Mouse (Mus musculus): ENCODE measurements around the gene Map4k1. TPM values are rescaled to one million over a fixed set of nuclear protein-coding genes. Genes with fewer than 3 reads are reported as not detected.

Map4k1 gene
- polyA plus RNA-seq, 1 experiment from 2014 or later = 8.9 TPM

- Histone ChIP-seq H3K9ac (ENCODE audit: low read length) (no peak overlapping the region), H3K4me3 (ENCODE audit: low read length) (no peak overlapping the region)
- WGBS = 72% methylated on average over 7 of the region's 7 CpGs
Observed at GRCm38 (mm10) chr7:29025566-29025965, 43.7 kb downstream of the Map4k1 start.

GRCm38 (mm10) chr7:29026195-29026594 lies 44.3 kb downstream of the Map4k1 start:
- no peak for ATAC-seq (ENCODE audit: low read depth)

More at GRCm38 (mm10) chr7:29025566-29025965, 43.7 kb downstream of the Map4k1 start:
- no peak for ATAC-seq (ENCODE audit: low read depth)
- Histone ChIP-seq H3K27me3 (ENCODE audit: control insufficient read depth, insufficient read depth, low read depth, low read length) (peaks cover 4% of the 10 kb centered on the region), H3K4me2 (ENCODE audit: low read depth, low read length) (no peak overlapping the region), H3K4me1 (replicated peaks; ENCODE audit: control insufficient read depth, insufficient read depth, low read length) (no peaks in the 10 kb centered on the region), H3K9me3 (ENCODE audit: control insufficient read depth, low read length) (no peaks in the 10 kb centered on the region), H3K36me3 (ENCODE audit: control insufficient read depth, insufficient read depth, low read length) (no peaks in the 10 kb centered on the region), H3K27ac (ENCODE audit: low read length) (no peak overlapping the region)

GRCm38 (mm10) chr7:29026811-29027210 lies 45.0 kb downstream of the Map4k1 start:
- WGBS = 59% methylated on average over 4 of the region's 4 CpGs
- no peak overlapping the region for H3K4me2 ChIP-seq (ENCODE audit: low read depth, low read length)
- H3K36me3 ChIP-seq (ENCODE audit: control insufficient read depth, insufficient read depth, low read length) = no peaks in the 10 kb centered on the region
- no peak for ATAC-seq (ENCODE audit: low read depth)
- H3K9ac ChIP-seq (ENCODE audit: low read length) = no peak overlapping the region
- H3K9me3 ChIP-seq (ENCODE audit: control insufficient read depth, low read length) = no peaks in the 10 kb centered on the region
- H3K4me1 ChIP-seq (replicated peaks; ENCODE audit: control insufficient read depth, insufficient read depth, low read length) = no peaks in the 10 kb centered on the region
- H3K27me3 ChIP-seq (ENCODE audit: control insufficient read depth, insufficient read depth, low read depth, low read length) = no peaks in the 10 kb centered on the region
- no peak overlapping the region for H3K27ac ChIP-seq (ENCODE audit: low read length)
- H3K4me3 ChIP-seq (ENCODE audit: low read length) = no peak overlapping the region

More at GRCm38 (mm10) chr7:29026195-29026594, 44.3 kb downstream of the Map4k1 start:
- Histone ChIP-seq H3K4me2 (ENCODE audit: low read depth, low read length) (no peak overlapping the region), H3K4me1 (replicated peaks; ENCODE audit: control insufficient read depth, insufficient read depth, low read length) (no peaks in the 10 kb centered on the region), H3K9ac (ENCODE audit: low read length) (no peak overlapping the region), H3K36me3 (ENCODE audit: control insufficient read depth, insufficient read depth, low read length) (no peaks in the 10 kb centered on the region), H3K27me3 (ENCODE audit: control insufficient read depth, insufficient read depth, low read depth, low read length) (no peaks in the 10 kb centered on the region), H3K27ac (ENCODE audit: low read length) (no peak overlapping the region), H3K9me3 (ENCODE audit: control insufficient read depth, low read length) (no peaks in the 10 kb centered on the region), H3K4me3 (ENCODE audit: low read length) (no peak overlapping the region)
- WGBS = 80% methylated on average over 5 of the region's 5 CpGs

GRCm38 (mm10) chr7:29028761-29029160 lies 46.9 kb downstream of the Map4k1 start:
- no peaks in the 10 kb centered on the region for H3K27me3 ChIP-seq (ENCODE audit: control insufficient read depth, insufficient read depth, low read depth, low read length)
- H3K4me2 ChIP-seq (ENCODE audit: low read depth, low read length) = no peak overlapping the region
- WGBS = 79% methylated on average over 6 of the region's 6 CpGs
- no peak overlapping the region for H3K27ac ChIP-seq (ENCODE audit: low read length)
- H3K4me1 ChIP-seq (replicated peaks; ENCODE audit: control insufficient read depth, insufficient read depth, low read length) = no peaks in the 10 kb centered on the region
- no peaks in the 10 kb centered on the region for H3K36me3 ChIP-seq (ENCODE audit: control insufficient read depth, insufficient read depth, low read length)
- H3K4me3 ChIP-seq (ENCODE audit: low read length) = no peak overlapping the region
- no peak for ATAC-seq (ENCODE audit: low read depth)
- no peaks in the 10 kb centered on the region for H3K9me3 ChIP-seq (ENCODE audit: control insufficient read depth, low read length)
- no peak overlapping the region for H3K9ac ChIP-seq (ENCODE audit: low read length)

- no peaks in the 10 kb centered on the region for H3K9me3 ChIP-seq (ENCODE audit: control insufficient read depth, low read length)
- no peak overlapping the region for H3K4me2 ChIP-seq (ENCODE audit: low read depth, low read length)
- no peak overlapping the region for H3K4me3 ChIP-seq (ENCODE audit: low read length)
- ATAC-seq (ENCODE audit: low read depth) = no peak
- no peaks in the 10 kb centered on the region for H3K36me3 ChIP-seq (ENCODE audit: control insufficient read depth, insufficient read depth, low read length)
- no peak overlapping the region for H3K9ac ChIP-seq (ENCODE audit: low read length)
- WGBS = 77% methylated on average over 14 of the region's 14 CpGs
- H3K27me3 ChIP-seq (ENCODE audit: control insufficient read depth, insufficient read depth, low read depth, low read length) = no peaks in the 10 kb centered on the region
- H3K4me1 ChIP-seq (replicated peaks; ENCODE audit: control insufficient read depth, insufficient read depth, low read length) = no peaks in the 10 kb centered on the region
- no peak overlapping the region for H3K27ac ChIP-seq (ENCODE audit: low read length)
Observed at GRCm38 (mm10) chr7:29029690-29030656, 48.1 kb downstream of the Map4k1 start.

GRCm38 (mm10) chr7:29031641-29032040 lies 49.8 kb downstream of the Map4k1 start:
- H3K27ac ChIP-seq (ENCODE audit: low read length) = no peak overlapping the region
- no peak overlapping the region for H3K4me3 ChIP-seq (ENCODE audit: low read length)
- H3K36me3 ChIP-seq (ENCODE audit: control insufficient read depth, insufficient read depth, low read length) = no peaks in the 10 kb centered on the region
- no peaks in the 10 kb centered on the region for H3K4me1 ChIP-seq (replicated peaks; ENCODE audit: control insufficient read depth, insufficient read depth, low read length)
- no peak overlapping the region for H3K4me2 ChIP-seq (ENCODE audit: low read depth, low read length)
- 43% methylated on average over 10 of the region's 10 CpGs for WGBS
- ATAC-seq (ENCODE audit: low read depth) = no peak
- no peaks in the 10 kb centered on the region for H3K27me3 ChIP-seq (ENCODE audit: control insufficient read depth, insufficient read depth, low read depth, low read length)
- no peak overlapping the region for H3K9ac ChIP-seq (ENCODE audit: low read length)
- H3K9me3 ChIP-seq (ENCODE audit: control insufficient read depth, low read length) = no peaks in the 10 kb centered on the region

- no peak overlapping the region for H3K9ac ChIP-seq (ENCODE audit: low read length)
- no peaks in the 10 kb centered on the region for H3K27me3 ChIP-seq (ENCODE audit: control insufficient read depth, insufficient read depth, low read depth, low read length)
- no peak for ATAC-seq (ENCODE audit: low read depth)
- no peak overlapping the region for H3K4me3 ChIP-seq (ENCODE audit: low read length)
- H3K27ac ChIP-seq (ENCODE audit: low read length) = no peak overlapping the region
- WGBS = 84% methylated on average over 5 of the region's 5 CpGs
- H3K36me3 ChIP-seq (ENCODE audit: control insufficient read depth, insufficient read depth, low read length) = no peaks in the 10 kb centered on the region
- H3K4me1 ChIP-seq (replicated peaks; ENCODE audit: control insufficient read depth, insufficient read depth, low read length) = no peaks in the 10 kb centered on the region
- H3K4me2 ChIP-seq (ENCODE audit: low read depth, low read length) = no peak overlapping the region
- no peaks in the 10 kb centered on the region for H3K9me3 ChIP-seq (ENCODE audit: control insufficient read depth, low read length)
Observed at GRCm38 (mm10) chr7:29032685-29033084, 50.8 kb downstream of the Map4k1 start.

GRCm38 (mm10) chr7:29037261-29037660 lies 55.4 kb downstream of the Map4k1 start:
- ATAC-seq (ENCODE audit: low read depth) = no peak
- H3K4me1 ChIP-seq (replicated peaks; ENCODE audit: control insufficient read depth, insufficient read depth, low read length) = 0 out of 2 replicates have a peak, but pooled peaks cover 3% of the 10 kb centered on the region
- H3K27ac ChIP-seq (ENCODE audit: low read length) = no peak overlapping the region
- H3K9me3 ChIP-seq (ENCODE audit: control insufficient read depth, low read length) = no peaks in the 10 kb centered on the region
- H3K4me3 ChIP-seq (ENCODE audit: low read length) = no peak overlapping the region
- 80% methylated on average over 6 of the region's 6 CpGs for WGBS
- no peak overlapping the region for H3K4me2 ChIP-seq (ENCODE audit: low read depth, low read length)
- H3K36me3 ChIP-seq (ENCODE audit: control insufficient read depth, insufficient read depth, low read length) = no peaks in the 10 kb centered on the region
- no peak overlapping the region for H3K9ac ChIP-seq (ENCODE audit: low read length)
- H3K27me3 ChIP-seq (ENCODE audit: control insufficient read depth, insufficient read depth, low read depth, low read length) = no peaks in the 10 kb centered on the region

- Histone ChIP-seq H3K36me3 (ENCODE audit: control insufficient read depth, insufficient read depth, low read length) (no peaks in the 10 kb centered on the region), H3K4me2 (ENCODE audit: low read depth, low read length) (peak overlapping the region; percentile 73), H3K9me3 (ENCODE audit: control insufficient read depth, low read length) (no peaks in the 10 kb centered on the region), H3K9ac (ENCODE audit: low read length) (peak overlapping the region; percentile 63; the same call in 1 of the 2 replicates), H3K27ac (ENCODE audit: low read length) (no peak overlapping the region), H3K4me1 (replicated peaks; ENCODE audit: control insufficient read depth, insufficient read depth, low read length) (peaks cover 19% of the 10 kb centered on the region), H3K4me3 (ENCODE audit: low read length) (peak overlapping the region; percentile 42), H3K27me3 (ENCODE audit: control insufficient read depth, insufficient read depth, low read depth, low read length) (no peaks in the 10 kb centered on the region)
- WGBS = under 1% methylated on average over 11 of the region's 11 CpGs
- ATAC-seq (ENCODE audit: low read depth) = peak; percentile 60
Observed at GRCm38 (mm10) chr7:29039604-29039984, 57.7 kb downstream of the Map4k1 start.

Measured in lung, embryonic 16.5 days (tissue).